Mouse (Mus musculus): ENCODE measurements around the gene S100a13. TPM values are rescaled to one million over a fixed set of nuclear protein-coding genes. Genes with fewer than 3 reads are reported as not detected.

Gene S100a13
- 64.7 and 65.4 TPM in 2 replicates for polyA plus RNA-seq (2012; rRNA removed)

DNA sequence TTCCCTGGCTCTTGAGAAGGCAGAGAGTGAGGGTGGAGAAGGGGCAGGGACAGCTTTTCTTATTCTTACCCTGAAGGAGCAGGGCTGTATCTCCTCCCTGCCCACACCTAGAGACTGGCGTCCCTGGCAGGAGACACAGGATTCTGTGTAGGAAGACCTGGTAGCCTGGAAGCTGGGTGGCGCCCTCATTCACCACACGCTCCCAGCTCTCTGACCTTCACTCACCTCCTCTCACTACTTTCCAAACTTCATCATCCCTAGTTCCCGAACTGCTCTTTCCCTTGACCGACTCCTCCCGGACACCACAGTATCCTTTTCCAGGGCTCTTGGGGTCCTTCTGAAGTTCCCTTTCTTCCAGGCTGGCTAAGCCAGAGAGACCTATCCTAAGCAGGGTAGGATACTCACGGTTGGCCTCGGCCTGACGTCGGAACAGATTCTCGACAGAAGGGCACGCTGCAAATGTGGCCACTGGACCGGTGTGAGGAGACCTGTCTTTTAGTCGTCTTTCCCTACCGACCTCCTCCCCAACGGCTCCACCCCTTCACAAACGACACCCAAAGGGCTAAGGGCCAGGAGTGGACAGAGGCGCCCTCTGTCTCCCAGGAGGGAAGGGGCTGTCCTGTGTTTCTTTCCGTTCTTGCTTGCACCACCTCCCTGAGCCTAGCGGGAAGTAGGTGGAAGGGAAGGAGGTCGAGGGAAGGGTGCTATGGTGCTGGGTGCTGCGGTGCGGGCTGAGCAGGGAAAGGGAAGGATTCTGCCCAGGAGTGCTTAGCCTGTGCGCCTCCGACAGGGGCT is at the start of gene S100a13, which contains the start of gene S100a1:
TSS of gene S100a13 (plus strand) at position 640 of the 795 bp plus-strand sequence.
TSS of gene S100a1 (minus strand) at position 597 of the 795 bp plus-strand sequence.
- Histone ChIP-seq H3K27ac (ENCODE audit: insufficient read depth, low read depth, low read length) (peak within 1 kb of the TSS; percentile 88), H3K36me3 (ENCODE audit: control insufficient read depth, insufficient read depth, low read length) (no peaks in the 10 kb centered on the region), H3K4me1 (ENCODE audit: control insufficient read depth, insufficient read depth, low read length) (no peaks in the 10 kb centered on the region), H3K27me3 (replicated peaks; ENCODE audit: control insufficient read depth, insufficient read depth, low read length) (no peaks in the 10 kb centered on the region), H3K4me3 (ENCODE audit: insufficient read depth, low read depth, low read length) (peak within 1 kb of the TSS; percentile 60)
- 2% methylated on average over 25 of the region's 25 CpGs for WGBS
- TF ChIP-seq POLR2A (IDR thresholded peaks at IDR 0.05; ENCODE audit: low read depth, low read length): peak; percentile 82
- peak; percentile 56 for TF ChIP-seq CTCF (conservative IDR thresholded peaks at IDR 0.05; ENCODE audit: insufficient read depth, insufficient read length, low read depth, low read length)
- DNase-seq: peak; percentile 94

GRCm38 (mm10) chr3:90464552-90465080 is 49.6 kb upstream of the S100a13 start:
- no peaks in the 10 kb centered on the region for H3K27me3 ChIP-seq (replicated peaks; ENCODE audit: control insufficient read depth, insufficient read depth, low read length)
- peak overlapping the region; percentile 82 for H3K4me3 ChIP-seq (ENCODE audit: insufficient read depth, low read depth, low read length)
- no peaks in the 10 kb centered on the region for H3K36me3 ChIP-seq (ENCODE audit: control insufficient read depth, insufficient read depth, low read length)
- peak overlapping the region; percentile 34 for H3K27ac ChIP-seq (ENCODE audit: insufficient read depth, low read depth, low read length)
- peak; percentile 38 for DNase-seq
- no peaks in the 10 kb centered on the region for H3K4me1 ChIP-seq (ENCODE audit: control insufficient read depth, insufficient read depth, low read length)
- TF ChIP-seq POLR2A (IDR thresholded peaks at IDR 0.05; ENCODE audit: low read depth, low read length) (no peak), CTCF (conservative IDR thresholded peaks at IDR 0.05; ENCODE audit: insufficient read depth, insufficient read length, low read depth, low read length) (no peak)
- 23% methylated on average over 37 of the region's 37 CpGs for WGBS

DNA sequence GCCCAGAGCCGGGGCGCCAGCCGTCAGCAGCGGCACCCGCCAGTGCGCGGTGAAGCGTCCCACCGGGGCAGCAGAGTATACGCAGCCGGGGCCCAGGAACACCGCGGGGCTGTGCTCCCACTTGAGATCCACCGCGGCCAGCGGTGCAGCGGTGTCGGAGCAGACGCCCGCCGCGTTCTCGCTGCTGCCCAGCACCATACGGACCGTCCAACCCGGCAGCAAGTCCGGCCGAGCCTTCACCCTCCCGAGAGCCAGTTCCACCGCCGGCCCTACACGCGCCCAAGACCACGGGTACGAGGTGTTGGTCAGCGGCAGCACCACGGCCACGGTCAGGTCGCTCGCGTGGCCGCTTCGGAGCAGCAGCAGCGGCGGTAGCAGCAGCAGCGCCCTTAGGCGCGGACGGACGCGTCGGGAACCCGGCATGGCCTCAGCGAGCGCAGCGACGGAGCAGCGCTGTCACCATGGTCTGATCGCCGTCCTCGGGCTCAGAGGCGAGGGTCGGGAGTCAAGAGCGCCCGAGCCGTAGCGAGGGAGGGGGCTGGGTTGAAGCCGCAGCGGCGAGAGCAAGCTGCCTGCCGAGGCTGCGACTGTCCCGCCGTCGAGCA is 49.1 kb upstream of the S100a13 start:
- 2% methylated on average over 75 of the region's 75 CpGs for WGBS
- Histone ChIP-seq H3K4me3 (ENCODE audit: insufficient read depth, low read depth, low read length) (peak overlapping the region; percentile 82), H3K27ac (ENCODE audit: insufficient read depth, low read depth, low read length) (peak overlapping the region; percentile 76), H3K4me1 (ENCODE audit: control insufficient read depth, insufficient read depth, low read length) (no peaks in the 10 kb centered on the region), H3K27me3 (replicated peaks; ENCODE audit: control insufficient read depth, insufficient read depth, low read length) (no peaks in the 10 kb centered on the region), H3K36me3 (ENCODE audit: control insufficient read depth, insufficient read depth, low read length) (no peaks in the 10 kb centered on the region)
- TF ChIP-seq CTCF (conservative IDR thresholded peaks at IDR 0.05; ENCODE audit: insufficient read depth, insufficient read length, low read depth, low read length) (no peak), POLR2A (IDR thresholded peaks at IDR 0.05; ENCODE audit: low read depth, low read length) (no peak)
- no peak for DNase-seq

GRCm38 (mm10) chr3:90465686-90466310 is 48.4 kb upstream of the S100a13 start, which contains the start of gene Npr1:
Gene Npr1, minus strand, starts transcription at chr3:90465866.
- peak within 1 kb of the TSS; percentile 82 for H3K4me3 ChIP-seq (ENCODE audit: insufficient read depth, low read depth, low read length)
- DNase-seq: peak; percentile 69
- TF ChIP-seq POLR2A (IDR thresholded peaks at IDR 0.05; ENCODE audit: low read depth, low read length): peak; percentile 48
- no peak for TF ChIP-seq CTCF (conservative IDR thresholded peaks at IDR 0.05; ENCODE audit: insufficient read depth, insufficient read length, low read depth, low read length)
- WGBS: 1% methylated on average over 40 of the region's 49 CpGs
- no peaks in the 10 kb centered on the region for H3K36me3 ChIP-seq (ENCODE audit: control insufficient read depth, insufficient read depth, low read length)
- H3K27me3 ChIP-seq (replicated peaks; ENCODE audit: control insufficient read depth, insufficient read depth, low read length): no peaks in the 10 kb centered on the region
- no peaks in the 10 kb centered on the region for H3K4me1 ChIP-seq (ENCODE audit: control insufficient read depth, insufficient read depth, low read length)
- H3K27ac ChIP-seq (ENCODE audit: insufficient read depth, low read depth, low read length): peak within 1 kb of the TSS; percentile 76

- WGBS: 0% methylated on average over 15 of the region's 15 CpGs
- no peaks in the 10 kb centered on the region for H3K27me3 ChIP-seq (replicated peaks; ENCODE audit: control insufficient read depth, insufficient read depth, low read length)
- peak overlapping the region; percentile 57 for H3K4me3 ChIP-seq (ENCODE audit: insufficient read depth, low read depth, low read length)
- peak; percentile 86 for DNase-seq
- H3K4me1 ChIP-seq (ENCODE audit: control insufficient read depth, insufficient read depth, low read length): no peaks in the 10 kb centered on the region
- H3K27ac ChIP-seq (ENCODE audit: insufficient read depth, low read depth, low read length): no peak overlapping the region; the same call in 1 of the 2 replicates
- no peaks in the 10 kb centered on the region for H3K36me3 ChIP-seq (ENCODE audit: control insufficient read depth, insufficient read depth, low read length)
- TF ChIP-seq CTCF (conservative IDR thresholded peaks at IDR 0.05; ENCODE audit: insufficient read depth, insufficient read length, low read depth, low read length): peak; percentile 94
- no peak for TF ChIP-seq POLR2A (IDR thresholded peaks at IDR 0.05; ENCODE audit: low read depth, low read length)
These were observed 47.9 kb upstream of the S100a13 start for GRCm38 (mm10) chr3:90466311-90466766.

DNA sequence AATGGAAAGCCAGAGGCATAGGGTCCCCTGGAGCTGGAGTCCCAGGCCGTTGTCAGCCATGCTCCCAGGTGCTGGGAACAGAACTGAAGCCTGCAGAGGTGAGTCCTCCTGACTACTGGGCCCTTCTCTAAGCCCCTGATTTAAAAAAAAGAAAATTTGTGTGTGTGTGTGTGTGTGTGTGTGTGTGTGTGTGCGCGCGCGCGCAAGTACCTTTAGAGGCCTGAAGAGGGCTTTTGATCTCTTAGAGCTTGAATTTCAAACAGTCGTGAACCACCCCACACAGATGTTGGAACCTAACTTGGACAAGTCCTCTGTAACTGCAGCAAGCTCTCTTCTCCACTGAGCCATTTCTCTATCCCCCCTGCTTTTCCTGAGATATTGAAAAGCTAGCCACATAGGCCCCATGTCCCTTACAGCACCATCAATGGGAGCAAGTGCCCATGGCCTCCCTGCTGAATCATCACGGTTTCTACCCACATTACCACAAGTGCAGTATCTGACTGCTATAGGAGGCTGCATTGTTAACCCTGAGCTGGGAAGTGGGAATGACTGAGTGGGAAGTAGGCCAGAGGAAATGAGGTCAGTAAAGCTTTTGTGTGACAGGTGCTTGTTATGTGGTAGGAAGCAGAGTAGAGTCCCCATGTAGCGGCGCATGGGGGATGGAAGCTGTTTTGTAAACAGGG is 46.5 kb upstream of the S100a13 start:
- no peak overlapping the region for H3K27ac ChIP-seq (ENCODE audit: insufficient read depth, low read depth, low read length)
- DNase-seq: no peak
- H3K27me3 ChIP-seq (replicated peaks; ENCODE audit: control insufficient read depth, insufficient read depth, low read length): no peaks in the 10 kb centered on the region
- H3K4me1 ChIP-seq (ENCODE audit: control insufficient read depth, insufficient read depth, low read length): no peaks in the 10 kb centered on the region
- 96% methylated on average over 10 of the region's 10 CpGs for WGBS
- H3K4me3 ChIP-seq (ENCODE audit: insufficient read depth, low read depth, low read length): no peak overlapping the region
- no peak for TF ChIP-seq CTCF (conservative IDR thresholded peaks at IDR 0.05; ENCODE audit: insufficient read depth, insufficient read length, low read depth, low read length)
- no peak for TF ChIP-seq POLR2A (IDR thresholded peaks at IDR 0.05; ENCODE audit: low read depth, low read length)
- H3K36me3 ChIP-seq (ENCODE audit: control insufficient read depth, insufficient read depth, low read length): no peaks in the 10 kb centered on the region

Measured in kidney, adult 2 months (tissue).